Comparison of ENCODE assay signal across 19 mouse cellular contexts in genomic region chr17:26396765-26397164, GRCm38 (mm10). TPM values are rescaled to one million over a fixed set of nuclear protein-coding genes. Genes with fewer than 3 reads are reported as not detected.
A peak's percentile ranks its signal among the peaks of the same experiment; 100 is the strongest.
DNase-seq lines count a peak whose midpoint lies in the region; ATAC-seq and TF ChIP-seq lines count a peak whose summit lies in the region.
"Had no signal": no experiment of that assay in that cellular context is flagged by ENCODE, and none has a peak within 500 bp of the region (broad histone marks: within the 10 kb centered on the region; RNA-seq: fewer than 3 reads in every experiment).

No protein-coding gene starts in this region.

- H3K4me1 ChIP-seq in embryonic facial prominence, embryonic 12.5 days = no peaks in the 10 kb centered on the region
- peaks cover 7% of the 10 kb centered on the region for H3K4me1 ChIP-seq in embryonic facial prominence, embryonic 10.5 days
- peaks cover 13% of the 10 kb centered on the region; the same call in 1 of the 2 replicates for H3K4me1 ChIP-seq in intestine, embryonic 14.5 days (replicated peaks; ENCODE audit: control insufficient read depth, insufficient read depth, low read length)
- no peaks in the 10 kb centered on the region for H3K4me1 ChIP-seq in intestine, postnatal 0 days (replicated peaks; ENCODE audit: control insufficient read depth, insufficient read depth, low read length)
- no peaks in the 10 kb centered on the region for H3K4me1 ChIP-seq in forebrain, embryonic 12.5 days
- H3K4me1 ChIP-seq: megakaryocyte, embryonic 14.5 days; neural tube, embryonic 15.5 days had no signal

- H3K36me3 ChIP-seq in embryonic facial prominence, embryonic 12.5 days = no peaks in the 10 kb centered on the region
- no peaks in the 10 kb centered on the region for H3K36me3 ChIP-seq in embryonic facial prominence, embryonic 10.5 days (replicated peaks)
- H3K36me3 ChIP-seq in intestine, embryonic 14.5 days (ENCODE audit: control insufficient read depth, insufficient read depth, low read length) = no peaks in the 10 kb centered on the region
- no peaks in the 10 kb centered on the region for H3K36me3 ChIP-seq in intestine, postnatal 0 days (ENCODE audit: control insufficient read depth, insufficient read depth)
- no peaks in the 10 kb centered on the region; the same call in 1 of the 2 replicates for H3K36me3 ChIP-seq in forebrain, embryonic 12.5 days (replicated peaks)
- H3K36me3 ChIP-seq: limb, embryonic 10.5 days; neural tube, embryonic 15.5 days had no signal

- TF ChIP-seq CTCF in intestine, postnatal 0 days (IDR thresholded peaks at IDR 0.05; ENCODE audit: low read depth) = no peak
- no peak for TF ChIP-seq CTCF in left cerebral cortex, adult 2 months (IDR thresholded peaks at IDR 0.05)

- no peak overlapping the region for H3K4me3 ChIP-seq in embryonic facial prominence, embryonic 12.5 days
- no peak overlapping the region for H3K4me3 ChIP-seq in embryonic facial prominence, embryonic 10.5 days
- H3K4me3 ChIP-seq in intestine, embryonic 14.5 days (ENCODE audit: low read depth, low read length) = no peak overlapping the region
- no peak overlapping the region for H3K4me3 ChIP-seq in intestine, postnatal 0 days (ENCODE audit: low read depth, low read length)
- no peak overlapping the region for H3K4me3 ChIP-seq in left cerebral cortex, adult 2 months
- no peak overlapping the region for H3K4me3 ChIP-seq in forebrain, embryonic 12.5 days (replicated peaks)
- H3K4me3 ChIP-seq: limb, embryonic 10.5 days; megakaryocyte, embryonic 14.5 days; neural tube, embryonic 15.5 days had no signal

- H3K27me3 ChIP-seq in embryonic facial prominence, embryonic 12.5 days = no peaks in the 10 kb centered on the region; the same call in 1 of the 2 replicates
- H3K27me3 ChIP-seq in embryonic facial prominence, embryonic 10.5 days (replicated peaks; ENCODE audit: low read depth, poor library complexity, severe bottlenecking) = no peaks in the 10 kb centered on the region
- no peaks in the 10 kb centered on the region for H3K27me3 ChIP-seq in intestine, embryonic 14.5 days (replicated peaks; ENCODE audit: control insufficient read depth, insufficient read depth, low read length)
- no peaks in the 10 kb centered on the region for H3K27me3 ChIP-seq in intestine, postnatal 0 days (replicated peaks; ENCODE audit: control insufficient read depth, insufficient read depth, low read length)
- peaks cover 8% of the 10 kb centered on the region; the same call in 1 of the 2 replicates for H3K27me3 ChIP-seq in forebrain, embryonic 12.5 days
- H3K27me3 ChIP-seq: neural tube, embryonic 15.5 days had no signal

- 88% methylated on average over 3 of the region's 3 CpGs for WGBS in embryonic facial prominence, embryonic 12.5 days
- 78% methylated on average over 3 of the region's 3 CpGs for WGBS in embryonic facial prominence, embryonic 10.5 days
- WGBS in intestine, embryonic 14.5 days = 48% methylated on average over 3 of the region's 3 CpGs
- WGBS in intestine, postnatal 0 days = 50% methylated on average over 3 of the region's 3 CpGs
- WGBS in forebrain, embryonic 12.5 days = 83% methylated on average over 3 of the region's 3 CpGs

- no peak for ATAC-seq in embryonic facial prominence, embryonic 12.5 days (ENCODE audit: insufficient number of reproducible peaks, insufficient read depth, low FRiP score, low TSS enrichment)
- peak; percentile 62 for ATAC-seq in intestine, embryonic 14.5 days (replicated peaks; ENCODE audit: low FRiP score, low TSS enrichment, low read depth)
- ATAC-seq in intestine, postnatal 0 days = no peak
- ATAC-seq in forebrain, embryonic 12.5 days (ENCODE audit: low FRiP score) = no peak
- ATAC-seq: liver, postnatal 0 days; midbrain, embryonic 16.5 days had no signal

- intact Hi-C loops in left cerebral cortex, adult 2 months (cut with DNase I) = loop anchor here (1.0 kb wide), 1 partner anchor 16 kb away; no protein-coding TSS in a partner anchor

- H3K9me3 ChIP-seq in embryonic facial prominence, embryonic 12.5 days = 0 out of 2 replicates have a peak, but pooled peaks cover 8% of the 10 kb centered on the region
- H3K9me3 ChIP-seq in embryonic facial prominence, embryonic 10.5 days = no peaks in the 10 kb centered on the region
- no peaks in the 10 kb centered on the region for H3K9me3 ChIP-seq in intestine, embryonic 14.5 days (ENCODE audit: control insufficient read depth, low read length)
- no peaks in the 10 kb centered on the region for H3K9me3 ChIP-seq in intestine, postnatal 0 days (ENCODE audit: control insufficient read depth)
- H3K9me3 ChIP-seq in forebrain, embryonic 12.5 days = no peaks in the 10 kb centered on the region
- H3K9me3 ChIP-seq: limb, embryonic 10.5 days; neural tube, embryonic 15.5 days had no signal

- H3K9ac ChIP-seq in embryonic facial prominence, embryonic 12.5 days = 0 out of 2 replicates have a peak overlapping the region, but pooled peaks have one; percentile 10
- H3K9ac ChIP-seq in intestine, embryonic 14.5 days (ENCODE audit: low read length) = no peak overlapping the region
- no peak overlapping the region for H3K9ac ChIP-seq in intestine, postnatal 0 days (ENCODE audit: low read depth, low read length)
- no peak overlapping the region for H3K9ac ChIP-seq in forebrain, embryonic 12.5 days
- H3K9ac ChIP-seq: hindbrain, embryonic 14.5 days; liver, postnatal 0 days; neural tube, embryonic 15.5 days had no signal

- H3K27ac ChIP-seq in embryonic facial prominence, embryonic 12.5 days = no peak overlapping the region
- H3K27ac ChIP-seq in embryonic facial prominence, embryonic 10.5 days (replicated peaks) = no peak overlapping the region
- H3K27ac ChIP-seq in intestine, embryonic 14.5 days (ENCODE audit: low read depth) = peak overlapping the region; percentile 77
- no peak overlapping the region for H3K27ac ChIP-seq in intestine, postnatal 0 days (ENCODE audit: low read depth, low read length)
- peak overlapping the region; percentile 90 for H3K27ac ChIP-seq in left cerebral cortex, adult 2 months
- H3K27ac ChIP-seq in forebrain, embryonic 12.5 days = no peak overlapping the region
- H3K27ac ChIP-seq: hindbrain, embryonic 14.5 days; limb, embryonic 10.5 days; neural tube, embryonic 15.5 days had no signal

- no peak for DNase-seq in embryonic facial prominence, embryonic 10.5 days (ENCODE audit: low spot score)
- no peak for DNase-seq in intestine, embryonic 14.5 days (ENCODE audit: low spot score)
- no peak for DNase-seq in left cerebral cortex, adult 2 months (ENCODE audit: extremely low spot score in 1 of 2, low spot score in 2 of 2)
- no peak for DNase-seq in left cerebral cortex, adult 8-10 months (ENCODE audit: low spot score in 2 of 2)
- no peak for DNase-seq in thymus, postnatal 14 days
- DNase-seq: adrenal gland, adult 8-10 months; cerebellum, adult 9-11 months; gastrocnemius, postnatal 10 days; kidney, adult 18-20 months; liver, postnatal 0 days; spleen, adult 18-20 months had no signal

- H3K4me2 ChIP-seq in embryonic facial prominence, embryonic 12.5 days (replicated peaks) = no peak overlapping the region
- no peak overlapping the region for H3K4me2 ChIP-seq in intestine, embryonic 14.5 days (ENCODE audit: low read length)
- H3K4me2 ChIP-seq in intestine, postnatal 0 days (replicated peaks; ENCODE audit: low read depth) = no peak overlapping the region
- H3K4me2 ChIP-seq in forebrain, embryonic 12.5 days = no peak overlapping the region
- H3K4me2 ChIP-seq: hindbrain, embryonic 14.5 days; neural tube, embryonic 15.5 days had no signal

RNA-seq across cellular contexts. Expression of gene Neurl1b, which starts 17.9 kb away (rescaled TPM):
- 0.45 and 0.46 TPM in 2 replicates for polyA plus RNA-seq in embryonic facial prominence, embryonic 12.5 days (2016; fragmentation: Nextera tagmentation; extraction: Ambion mirVana)
- polyA plus RNA-seq in embryonic facial prominence, embryonic 10.5 days (2016; fragmentation: Nextera tagmentation; extraction: Ambion mirVana) = 0.16 TPM in 2 replicates
- polyA plus RNA-seq in intestine, embryonic 14.5 days (2014; fragmentation: Nextera tagmentation; extraction: Ambion mirVana) = 2.3 and 3.1 TPM in 2 replicates
- 1.5 TPM in 2 replicates for polyA plus RNA-seq in intestine, postnatal 0 days (2015; fragmentation: Nextera tagmentation; extraction: Ambion mirVana)
- total RNA-seq in left cerebral cortex, adult 2 months (2021) = 10 to 100 TPM; 69.9 to 79.7 TPM
- 10 to 100 TPM; 64.2 to 73.4 (median 69.1) TPM for total RNA-seq in left cerebral cortex, adult 8-10 months (2022)
- polyA plus RNA-seq in forebrain, embryonic 12.5 days (2016; fragmentation: Nextera tagmentation; extraction: Ambion mirVana) = 0.57 and 0.72 TPM in 2 replicates

Comparison
In these comparisons a context has a peak if more than half of its experiments do, and no peak if none do; other contexts are left out.
1. H3K27ac ChIP-seq: peak in intestine, embryonic 14.5 days (single experiment) and left cerebral cortex, adult 2 months (single experiment); none in embryonic facial prominence, embryonic 12.5 days (single experiment), embryonic facial prominence, embryonic 10.5 days (single experiment), intestine, postnatal 0 days (single experiment) and forebrain, embryonic 12.5 days (single experiment).